Mouse (Mus musculus) effector memory CD4-positive, alpha-beta T cell, adult 7 months (primary cell): ENCODE measurements around the gene Tmem160. TPM values are rescaled to one million over a fixed set of nuclear protein-coding genes. Genes with fewer than 3 reads are reported as not detected.

Source experiments
- polyA plus RNA-seq: library from polyadenylated mRNA; unstranded; fragments of 100-300 nt; shearing (Covaris generic); gene quantifications from one replicate; pipeline ENCODE4 v1.2.1, GENCODE M21; 2017

The Tmem160 gene
- polyA plus RNA-seq: 74.5 TPM

DNA sequence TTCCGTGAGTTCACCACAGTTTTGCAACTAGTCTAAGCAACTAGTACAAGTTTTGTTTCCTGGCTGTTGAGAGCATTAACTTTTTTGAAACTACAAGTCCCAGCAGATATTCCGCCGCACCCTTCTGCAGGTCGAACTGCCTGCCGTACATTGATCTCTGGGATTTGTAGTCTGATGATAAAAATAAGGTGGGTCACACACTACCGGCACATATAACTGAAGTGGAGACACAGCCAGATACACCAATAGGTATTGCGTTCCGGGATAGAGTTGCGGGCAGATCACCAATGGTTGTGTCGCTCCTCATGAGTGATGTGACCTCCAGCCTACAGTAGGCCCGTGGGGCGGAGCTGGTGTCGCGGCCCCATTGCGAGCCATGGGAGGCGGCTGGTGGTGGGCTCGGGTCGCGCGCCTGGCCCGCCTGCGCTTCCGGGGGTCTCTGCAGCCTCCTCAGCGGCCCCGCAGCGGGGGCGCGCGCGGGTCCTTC is at the start of gene Tmem160:
Tmem160 (plus strand) TSS at position 193 of the 487 bp plus-strand sequence.

DNA sequence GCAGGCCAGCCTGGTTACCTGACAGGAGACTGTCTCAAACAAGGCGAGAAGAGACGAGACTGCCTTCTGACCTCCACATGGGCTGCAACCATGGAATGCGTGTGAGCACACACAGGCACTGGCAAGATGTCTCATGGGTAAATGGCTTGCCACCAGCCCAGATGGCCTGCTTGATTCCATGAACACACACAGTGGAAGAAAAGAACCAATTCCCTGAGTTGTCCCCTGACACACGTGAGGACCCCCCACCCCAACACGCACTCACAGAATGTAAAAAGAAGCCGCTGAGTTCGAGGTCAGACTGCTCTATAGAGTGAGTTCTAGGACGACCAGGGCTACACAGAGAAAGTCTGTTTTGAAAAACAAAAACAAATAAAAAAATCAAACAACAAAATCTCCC is 25.0 kb downstream of the Tmem160 start, which contains the start of gene Npas1:
Npas1 (minus strand) TSS at position 101 of the 400 bp plus-strand sequence.

Other genes starting within 250 kb of the Tmem160 start
- gene Dhx34, start 230.7 kb upstream of the Tmem160 start, polyA plus RNA-seq: 18.6 TPM
- gene C5ar2, start 208.6 kb upstream of the Tmem160 start, polyA plus RNA-seq: not detected
- not detected for gene C5ar1, start 193.2 kb upstream of the Tmem160 start, polyA plus RNA-seq
- gene Inafm1, start 179.2 kb upstream of the Tmem160 start, polyA plus RNA-seq: 2.8 TPM
- gene Ccdc9, start 166.0 kb upstream of the Tmem160 start, polyA plus RNA-seq: 97.9 TPM
- gene Bbc3, start 144.4 kb upstream of the Tmem160 start, polyA plus RNA-seq: 74.6 TPM
- gene Sae1, start 65.0 kb upstream of the Tmem160 start, polyA plus RNA-seq: 104 TPM
- 16.5 TPM for gene Zc3h4, start 51.9 kb upstream of the Tmem160 start, polyA plus RNA-seq
- 0.27 TPM for gene Npas1, start 24.9 kb downstream of the Tmem160 start, polyA plus RNA-seq
- gene Arhgap35, start 162.2 kb downstream of the Tmem160 start, polyA plus RNA-seq: 4.8 TPM
- gene Ceacam15, start 222.9 kb downstream of the Tmem160 start, polyA plus RNA-seq: not detected